Mouse (Mus musculus) embryonic facial prominence, embryonic 15.5 days (tissue): Measurements from ENCODE around the gene Zfp318. TPM values are rescaled to one million over a fixed set of nuclear protein-coding genes. Genes with fewer than 3 reads are reported as not detected.
A peak's percentile ranks its signal among the peaks of the same experiment; 100 is the strongest.

ENCODE experiments used
- ATAC-seq: fragments of 200-750 bp; cut with Nextera tagmentation; 2 replicates; pipeline ENCODE4 v1.8.0; 2017; ENCODE audit warnings: low read depth, moderate TSS enrichment; ENCODE audit not compliant: insufficient number of reproducible peaks, low FRiP score, low TSS enrichment
- H3K27ac ChIP-seq: fragments of 300-500 bp; sonication (generic); replicated peaks from 2 replicates; pipeline ENCODE4 v1.5.1; 2015; ENCODE audit warnings: mild to moderate bottlenecking, inconsistent platforms
- H3K27me3 ChIP-seq: fragments of 300-500 bp; sonication (generic); 2 replicates; pipeline ENCODE4 v1.6.1; 2015; ENCODE audit warnings: inconsistent platforms
- H3K36me3 ChIP-seq: fragments of 300-500 bp; sonication (generic); 2 replicates; pipeline ENCODE4 v1.6.1; 2015; ENCODE audit warnings: mild to moderate bottlenecking, inconsistent platforms
- H3K4me1 ChIP-seq: fragments of 300-500 bp; sonication (generic); 2 replicates; pipeline ENCODE4 v1.6.1; 2015; ENCODE audit warnings: inconsistent platforms
- H3K4me2 ChIP-seq: fragments of 300-500 bp; sonication (generic); replicated peaks from 2 replicates; pipeline ENCODE4 v1.6.1; 2015; ENCODE audit warnings: mild to moderate bottlenecking, inconsistent platforms
- H3K4me3 ChIP-seq: fragments of 300-500 bp; sonication (generic); replicated peaks from 2 replicates; pipeline ENCODE4 v1.5.1; 2015; ENCODE audit warnings: mild to moderate bottlenecking, inconsistent platforms
- H3K9ac ChIP-seq: fragments of 300-500 bp; sonication (generic); 2 replicates; pipeline ENCODE4 v1.6.1; 2015; ENCODE audit warnings: inconsistent platforms
- H3K9me3 ChIP-seq: fragments of 300-500 bp; sonication (generic); replicated peaks from 2 replicates; pipeline ENCODE4 v1.6.1; 2016; ENCODE audit warnings: inconsistent platforms
- WGBS: fragments of 180-500 bp; shearing (Covaris S2); methylation state at CpG from one replicate; pipeline ENCODE4 v1.1.7; 2015; 5-methylcytosine and 5-hydroxymethylcytosine counted together
- polyA plus RNA-seq: library from polyadenylated mRNA; unstranded; fragments of >200 nt; fragmentation: Nextera tagmentation; extraction: Ambion mirVana; gene quantifications from 2 replicates; pipeline ENCODE4 v1.2.1, GENCODE M21; 2015

Zfp318 gene
- polyA plus RNA-seq, 1 experiment from 2014 or later, result 10.7 TPM

DNA sequence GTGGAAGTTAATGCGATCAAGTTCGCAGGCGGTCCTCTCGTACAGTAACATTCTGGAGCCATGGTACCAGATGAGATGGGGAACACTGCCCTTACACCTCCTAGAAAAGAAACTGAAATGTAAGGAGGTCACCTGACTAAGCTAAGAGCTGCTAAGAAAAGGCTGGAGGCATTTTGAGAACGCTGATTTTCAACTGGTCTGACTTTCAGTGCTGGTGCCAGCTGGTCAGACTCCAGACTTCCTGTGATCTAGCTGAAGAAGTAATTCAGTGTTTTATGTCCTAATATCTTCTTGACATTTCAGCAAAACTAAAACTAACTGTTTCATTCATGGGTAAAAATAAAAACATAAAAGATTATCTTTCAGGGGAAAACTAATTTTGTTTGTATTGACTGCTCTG lies 35.1 kb downstream of the Zfp318 start:
- H3K4me1 ChIP-seq, result no peaks in the 10 kb centered on the region
- H3K27ac ChIP-seq, result no peak overlapping the region
- no peak overlapping the region for H3K4me3 ChIP-seq
- no peak overlapping the region for H3K4me2 ChIP-seq
- no peak overlapping the region for H3K9ac ChIP-seq
- H3K36me3 ChIP-seq, result 0 out of 2 replicates have a peak, but pooled peaks cover 11% of the 10 kb centered on the region
- no peaks in the 10 kb centered on the region for H3K27me3 ChIP-seq
- no peak for ATAC-seq
- H3K9me3 ChIP-seq, result no peaks in the 10 kb centered on the region
- 67% methylated on average over 5 of the region's 5 CpGs for WGBS

DNA sequence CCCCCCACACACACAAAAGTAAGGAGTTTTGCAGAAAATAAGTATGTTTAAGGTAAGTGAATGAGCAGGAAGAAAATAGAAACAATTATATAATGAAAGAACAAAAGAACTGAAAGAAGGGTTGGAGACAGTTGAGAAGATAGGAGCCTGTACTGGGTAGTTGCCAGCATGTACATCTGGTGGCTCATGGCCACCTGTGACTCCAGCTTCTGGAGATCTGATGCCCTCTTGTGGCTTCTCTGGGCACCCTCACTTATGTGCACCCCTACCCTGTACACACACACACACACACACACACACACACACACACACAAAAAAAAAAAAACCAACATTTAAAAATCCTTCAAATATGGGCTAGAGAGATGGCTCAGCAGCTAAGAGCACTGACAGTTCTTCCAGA lies 36.2 kb downstream of the Zfp318 start:
- no peaks in the 10 kb centered on the region for H3K4me1 ChIP-seq
- no peak for ATAC-seq

DNA sequence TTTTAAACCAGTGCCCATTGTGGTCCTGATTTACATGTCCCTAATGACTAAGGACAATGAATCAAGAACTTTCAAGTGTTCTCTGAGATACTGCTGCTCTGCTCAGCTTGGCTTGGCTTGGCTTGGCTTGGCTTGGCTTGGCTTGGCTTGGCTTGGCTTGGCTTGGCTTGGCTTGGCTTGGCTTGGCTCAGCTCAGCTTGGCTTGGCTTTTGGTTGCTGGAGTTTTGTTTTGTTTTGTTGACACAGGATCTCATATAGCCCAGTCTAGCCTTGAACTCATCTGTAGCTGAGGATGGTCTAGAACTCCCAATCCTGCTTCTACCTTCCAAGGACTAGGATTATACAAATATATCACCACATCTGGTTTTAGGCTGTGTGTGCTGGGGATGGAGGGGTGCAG lies 43.0 kb downstream of the Zfp318 start:
- Histone ChIP-seq H3K4me1 (peaks cover 7% of the 10 kb centered on the region; the same call in 1 of the 2 replicates), H3K4me3 (no peak overlapping the region), H3K27me3 (no peaks in the 10 kb centered on the region; the same call in 1 of the 2 replicates), H3K9ac (no peak overlapping the region), H3K9me3 (no peaks in the 10 kb centered on the region), H3K36me3 (no peaks in the 10 kb centered on the region), H3K4me2 (no peak overlapping the region), H3K27ac (no peak overlapping the region)
- no peak for ATAC-seq

More for the DNA sequence above, 36.2 kb downstream of the Zfp318 start:
- no peak overlapping the region for H3K4me2 ChIP-seq
- H3K27ac ChIP-seq, result no peak overlapping the region
- H3K27me3 ChIP-seq, result no peaks in the 10 kb centered on the region
- no peak overlapping the region for H3K4me3 ChIP-seq
- H3K36me3 ChIP-seq, result 0 out of 2 replicates have a peak, but pooled peaks cover 5% of the 10 kb centered on the region
- H3K9me3 ChIP-seq, result no peaks in the 10 kb centered on the region
- H3K9ac ChIP-seq, result no peak overlapping the region

DNA sequence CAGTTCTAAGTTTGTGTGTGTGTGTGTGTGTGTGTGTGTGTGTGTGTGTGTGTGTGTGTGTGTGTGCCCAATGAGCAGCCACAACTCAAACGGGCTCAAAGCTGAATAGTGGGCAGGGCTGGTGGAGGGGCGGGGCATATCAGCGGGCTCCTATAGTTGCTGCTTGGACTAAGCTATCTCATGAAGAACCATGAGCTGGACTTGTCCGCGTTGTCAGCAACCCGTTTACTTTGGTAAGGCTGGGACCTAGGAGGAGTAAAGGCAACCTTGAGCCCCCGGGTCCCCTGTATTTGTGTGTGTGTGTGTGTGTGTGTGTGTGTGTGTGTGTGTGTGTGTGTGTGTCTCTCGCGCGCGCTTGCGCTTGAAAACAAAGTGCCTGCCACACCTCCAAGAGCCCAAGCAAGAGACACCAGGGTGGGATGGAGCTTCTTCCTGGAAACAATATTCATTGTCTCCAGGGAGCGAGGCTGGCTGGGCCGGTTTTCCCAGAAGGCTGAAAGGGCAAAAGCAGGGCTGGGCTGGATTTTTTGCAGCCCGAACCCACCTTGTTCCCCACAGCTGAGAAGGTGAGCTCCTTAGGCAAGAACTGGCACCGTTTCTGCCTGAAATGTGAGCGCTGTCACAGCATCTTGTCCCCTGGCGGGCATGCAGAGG lies 45.4 kb downstream of the Zfp318 start, which contains the start of gene Crip3:
Gene Crip3 (plus strand): TSS at position 166 of the 654 bp plus-strand sequence.
- peak within 1 kb of the TSS; percentile 46 for H3K4me2 ChIP-seq
- H3K4me1 ChIP-seq, result peaks cover 10% of the 10 kb centered on the region; the same call in 1 of the 2 replicates
- ATAC-seq, result no peak
- H3K9me3 ChIP-seq, result no peaks in the 10 kb centered on the region
- no peaks in the 10 kb centered on the region for H3K36me3 ChIP-seq
- peak within 1 kb of the TSS; percentile 19 for H3K4me3 ChIP-seq
- H3K27me3 ChIP-seq, result no peaks in the 10 kb centered on the region; the same call in 1 of the 2 replicates
- WGBS, result 10% methylated on average over 18 of the region's 18 CpGs
- H3K27ac ChIP-seq, result peak within 1 kb of the TSS; percentile 34; the same call in 1 of the 2 replicates
- H3K9ac ChIP-seq, result no peak within 1 kb of the TSS

DNA sequence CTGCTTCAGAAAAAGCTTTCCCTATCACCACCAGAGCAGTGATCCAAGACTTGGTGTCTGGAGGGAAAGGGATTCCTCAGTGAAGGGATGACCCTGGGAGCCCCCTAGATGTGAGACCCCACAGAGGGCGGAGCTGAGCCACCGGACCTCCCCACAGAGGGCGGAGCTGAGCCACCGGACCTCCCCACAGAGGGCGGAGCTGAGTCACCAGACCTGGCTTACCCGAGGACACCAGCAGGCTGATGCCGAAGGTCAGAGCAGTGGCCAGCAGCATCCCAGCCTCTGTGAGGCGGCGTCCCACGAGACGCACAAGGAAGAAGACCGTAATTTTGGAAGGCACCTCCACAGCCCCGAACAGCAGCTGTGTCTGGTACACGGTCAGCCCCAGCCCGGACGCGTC lies 50.1 kb downstream of the Zfp318 start:
- Histone ChIP-seq H3K4me3 (peak overlapping the region; percentile 17), H3K36me3 (no peaks in the 10 kb centered on the region), H3K9me3 (no peaks in the 10 kb centered on the region), H3K9ac (no peak overlapping the region), H3K27ac (no peak overlapping the region), H3K4me1 (peaks cover 19% of the 10 kb centered on the region), H3K4me2 (peak overlapping the region; percentile 47), H3K27me3 (peaks cover 11% of the 10 kb centered on the region)
- ATAC-seq, result no peak
- WGBS, result 3% methylated on average over 17 of the region's 17 CpGs

DNA sequence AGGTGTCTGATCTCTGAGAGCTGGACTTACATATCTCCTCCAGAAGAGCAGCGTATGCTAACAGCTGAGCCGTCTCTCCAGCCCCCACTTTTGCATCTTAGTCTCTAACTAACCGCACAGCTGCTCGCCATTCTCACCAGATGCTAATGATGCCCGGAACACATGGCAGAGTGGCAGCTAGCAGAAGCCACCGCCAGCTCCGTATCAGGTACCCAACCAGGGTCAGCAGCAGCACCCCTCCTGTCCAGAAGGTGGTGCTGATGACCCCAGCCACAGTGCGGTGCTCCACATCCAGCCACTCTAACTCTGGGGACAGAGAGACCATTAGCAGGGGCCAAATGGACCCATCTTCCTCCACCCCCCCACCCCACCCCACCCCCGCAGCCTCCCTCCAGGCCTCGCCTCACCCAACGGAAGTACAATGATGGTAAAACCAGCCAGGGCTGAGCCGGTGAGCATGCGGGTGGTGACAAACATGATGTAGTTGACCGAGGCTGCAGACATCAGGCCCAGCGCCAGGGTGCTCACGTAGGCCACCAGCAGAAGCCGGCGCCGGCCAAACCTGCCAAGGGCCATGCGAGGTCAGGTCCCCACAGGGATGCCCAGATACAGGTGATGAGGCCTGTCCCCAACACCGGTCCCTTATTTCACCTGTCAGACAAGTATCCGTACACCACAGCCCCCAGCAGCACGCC lies 53.3 kb downstream of the Zfp318 start:
- H3K9me3 ChIP-seq, result no peaks in the 10 kb centered on the region
- peaks cover 11% of the 10 kb centered on the region for H3K4me1 ChIP-seq
- H3K4me3 ChIP-seq, result no peak overlapping the region
- H3K4me2 ChIP-seq, result no peak overlapping the region
- no peak overlapping the region for H3K27ac ChIP-seq
- no peak overlapping the region for H3K9ac ChIP-seq
- WGBS, result 21% methylated on average over 23 of the region's 23 CpGs
- no peak for ATAC-seq
- H3K36me3 ChIP-seq, result no peaks in the 10 kb centered on the region
- H3K27me3 ChIP-seq, result peaks cover 11% of the 10 kb centered on the region

DNA sequence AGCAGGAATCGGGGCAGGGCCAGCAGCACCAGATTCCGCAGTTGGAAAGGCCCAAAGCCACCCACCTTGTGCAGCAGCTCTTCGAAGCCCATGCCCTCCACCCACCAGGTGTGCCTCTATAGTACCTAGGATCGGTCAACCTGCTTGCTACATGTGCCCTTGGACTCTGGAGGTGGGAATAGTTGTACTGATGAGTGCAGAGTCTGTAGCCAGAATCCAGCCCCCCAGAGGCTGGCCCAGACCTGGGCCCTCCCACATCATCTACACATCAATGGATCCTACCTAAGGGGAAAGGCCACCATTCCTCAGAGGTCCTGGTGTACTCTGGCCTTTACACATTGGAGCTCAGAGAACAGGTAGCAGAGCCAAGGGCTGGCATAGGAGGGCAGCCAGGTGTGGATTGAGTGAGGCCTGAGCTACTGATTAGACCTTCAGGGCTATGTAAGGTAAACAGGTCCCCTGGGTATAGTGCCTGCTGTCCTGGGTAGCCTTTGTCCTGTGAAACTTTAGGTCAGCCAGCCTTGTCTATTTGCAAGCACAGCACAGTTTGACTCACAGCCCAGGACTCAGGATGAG lies 54.9 kb downstream of the Zfp318 start, which contains the start of gene Slc22a7:
Gene Slc22a7 (minus strand): TSS at position 160 of the 576 bp plus-strand sequence.
- Histone ChIP-seq H3K9me3 (no peaks in the 10 kb centered on the region), H3K9ac (no peak within 1 kb of the TSS), H3K36me3 (no peaks in the 10 kb centered on the region), H3K27me3 (peaks cover 23% of the 10 kb centered on the region), H3K4me3 (no peak within 1 kb of the TSS), H3K27ac (no peak within 1 kb of the TSS), H3K4me2 (no peak within 1 kb of the TSS), H3K4me1 (peaks cover 11% of the 10 kb centered on the region)
- ATAC-seq, result no peak
- 88% methylated on average over 4 of the region's 4 CpGs for WGBS

DNA sequence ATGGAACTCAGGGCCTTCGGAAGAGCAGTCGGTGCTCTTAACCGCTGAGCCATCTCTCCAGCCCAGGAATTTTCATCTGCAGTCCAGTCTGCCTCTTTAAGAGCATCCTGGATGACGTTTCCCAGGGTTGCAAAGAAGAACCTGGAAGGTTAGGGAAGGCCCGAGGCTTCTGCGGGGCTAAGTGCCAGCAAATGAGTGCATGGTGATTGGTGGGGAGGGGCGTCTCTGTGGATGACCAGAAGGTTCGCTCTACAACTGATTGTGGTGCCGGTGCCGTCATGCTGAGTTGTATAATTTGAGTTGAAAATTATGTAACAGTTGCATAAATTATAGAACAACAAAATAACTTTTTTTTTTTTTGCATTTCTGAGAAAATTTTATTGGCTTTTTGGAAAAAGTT lies 55.6 kb downstream of the Zfp318 start:
- Histone ChIP-seq H3K4me1 (peaks cover 7% of the 10 kb centered on the region; the same call in 1 of the 2 replicates), H3K9ac (no peak overlapping the region), H3K36me3 (no peaks in the 10 kb centered on the region), H3K27ac (no peak overlapping the region), H3K27me3 (peaks cover 31% of the 10 kb centered on the region), H3K4me3 (no peak overlapping the region), H3K4me2 (no peak overlapping the region), H3K9me3 (no peaks in the 10 kb centered on the region)
- ATAC-seq, result no peak
- 94% methylated on average over 10 of the region's 10 CpGs for WGBS

DNA sequence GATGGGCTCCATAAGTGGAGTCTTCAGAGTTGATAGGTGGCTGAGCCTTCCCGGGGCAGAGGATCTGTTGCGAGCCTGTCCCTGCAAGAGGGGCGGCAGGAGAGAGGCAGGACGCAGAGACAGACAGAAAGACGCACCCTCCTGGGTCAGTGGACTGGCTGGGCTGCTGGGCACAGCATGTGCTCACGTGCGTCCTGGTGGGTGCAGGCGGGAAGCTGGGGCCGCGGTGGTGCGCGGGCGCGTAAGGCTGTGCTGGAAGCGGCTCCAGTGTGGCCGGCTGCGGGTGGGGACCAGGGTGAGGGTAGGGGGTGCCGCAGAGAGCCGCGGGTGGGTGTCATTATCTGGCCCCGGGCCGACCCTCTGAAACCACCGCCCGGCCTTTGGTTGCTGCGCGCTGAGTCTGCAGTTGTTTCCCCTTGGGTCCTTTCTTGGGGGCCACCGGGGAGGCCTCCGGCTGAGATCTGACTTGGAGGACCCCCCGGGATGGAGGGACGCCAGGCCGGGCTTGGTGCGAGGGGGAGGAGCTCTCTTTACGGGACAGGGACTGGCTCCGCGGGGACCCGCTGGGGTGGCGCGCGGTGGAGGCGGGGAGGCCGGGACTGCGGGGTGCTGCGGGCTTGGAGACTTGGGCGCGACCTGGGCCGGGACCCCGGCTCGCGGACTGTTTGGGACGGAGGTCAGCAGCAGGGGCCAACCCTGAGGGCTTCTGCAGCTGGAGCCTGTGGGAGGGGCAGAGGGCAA lies 61.5 kb downstream of the Zfp318 start:
- Histone ChIP-seq H3K36me3 (no peaks in the 10 kb centered on the region), H3K9me3 (no peaks in the 10 kb centered on the region), H3K4me3 (peak overlapping the region; percentile 44), H3K4me2 (peak overlapping the region; percentile 85), H3K27ac (no peak overlapping the region), H3K4me1 (peaks cover 8% of the 10 kb centered on the region), H3K27me3 (peaks cover 44% of the 10 kb centered on the region), H3K9ac (peak overlapping the region; percentile 41)
- peak; percentile 46 for ATAC-seq
- WGBS, result under 1% methylated on average over 44 of the region's 50 CpGs

DNA sequence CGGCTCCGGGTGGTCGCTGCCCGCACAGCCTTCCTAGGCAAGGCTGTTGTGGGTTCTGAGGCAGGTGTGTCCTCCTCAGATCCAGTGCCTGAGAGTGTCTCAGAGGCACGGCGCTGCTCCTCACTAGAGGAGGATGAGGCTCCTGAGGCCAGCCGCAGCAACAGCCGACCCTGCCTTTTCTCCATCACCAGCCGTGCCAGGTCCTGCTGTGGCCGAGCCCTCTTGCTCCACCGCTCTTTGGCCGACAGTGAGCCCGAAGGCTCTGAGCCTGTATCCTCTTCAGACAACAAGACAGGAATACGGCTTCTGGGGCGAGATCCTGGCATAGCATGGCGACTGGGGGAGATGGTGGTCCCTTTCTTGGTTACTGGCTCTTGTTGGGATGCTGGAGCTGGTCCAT lies 62.7 kb downstream of the Zfp318 start:
- Histone ChIP-seq H3K27me3 (peaks cover 44% of the 10 kb centered on the region), H3K36me3 (no peaks in the 10 kb centered on the region), H3K4me3 (no peak overlapping the region), H3K9me3 (no peaks in the 10 kb centered on the region), H3K9ac (no peak overlapping the region), H3K4me1 (peaks cover 8% of the 10 kb centered on the region), H3K4me2 (no peak overlapping the region), H3K27ac (no peak overlapping the region)
- ATAC-seq, result no peak
- WGBS, result 93% methylated on average over 16 of the region's 16 CpGs

DNA sequence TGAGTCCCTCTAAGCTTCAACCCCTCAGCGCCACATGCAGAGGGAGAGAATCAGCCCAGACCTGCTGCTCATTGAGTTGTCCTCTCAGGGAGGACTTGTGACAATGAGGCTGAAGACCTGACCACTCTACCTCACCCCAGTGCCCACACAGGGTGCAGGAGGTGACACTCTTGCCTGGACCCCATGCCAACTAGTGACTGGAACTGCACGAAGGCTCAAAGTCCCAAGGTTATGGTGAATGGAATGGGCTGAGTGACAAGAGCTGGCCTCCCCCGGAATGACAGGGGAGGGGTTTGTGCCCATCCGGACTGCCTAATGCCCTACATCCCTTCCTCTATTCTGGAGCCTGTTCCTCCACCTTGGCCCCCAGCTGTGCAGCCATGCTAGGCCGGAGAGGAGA lies 69.2 kb downstream of the Zfp318 start:
- ATAC-seq, result no peak
- 31% methylated on average over 5 of the region's 5 CpGs for WGBS
- H3K9me3 ChIP-seq, result no peaks in the 10 kb centered on the region

More for the DNA sequence above, 69.2 kb downstream of the Zfp318 start:
- no peak overlapping the region for H3K4me2 ChIP-seq
- no peak overlapping the region for H3K27ac ChIP-seq
- no peaks in the 10 kb centered on the region for H3K36me3 ChIP-seq
- peaks cover 30% of the 10 kb centered on the region for H3K4me1 ChIP-seq
- H3K27me3 ChIP-seq, result peaks cover 50% of the 10 kb centered on the region
- no peak overlapping the region for H3K4me3 ChIP-seq
- no peak overlapping the region for H3K9ac ChIP-seq
